Mouse (Mus musculus): ENCODE measurements around the gene Aste1. TPM values are rescaled to one million over a fixed set of nuclear protein-coding genes. Genes with fewer than 3 reads are reported as not detected.
A peak's percentile ranks its signal among the peaks of the same experiment; 100 is the strongest.

Aste1 gene
- polyA plus RNA-seq, 1 experiment from 2014 or later = 16.3 TPM

DNA sequence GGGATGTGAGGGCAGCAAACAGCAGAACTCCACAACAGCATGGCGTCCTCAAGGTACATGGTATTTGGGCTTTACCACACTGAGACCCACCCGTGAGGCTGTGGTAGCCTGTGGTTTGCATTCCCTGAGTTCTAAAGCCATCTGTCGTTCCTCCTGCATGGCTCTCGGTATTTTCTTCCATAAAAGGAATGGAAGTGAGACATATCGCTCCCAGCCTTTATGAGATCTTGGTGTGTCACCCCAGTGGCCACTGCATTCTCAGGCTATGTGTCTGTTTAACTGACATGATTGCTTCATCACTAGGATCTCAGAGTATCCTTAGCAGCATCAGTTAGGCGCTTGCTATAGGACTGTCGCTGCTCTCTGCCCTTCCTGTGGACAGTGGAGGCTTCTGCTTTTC, 18.8 kb upstream of the Aste1 start:
- WGBS = 77% methylated on average over 7 of the region's 7 CpGs
- no peak for ATAC-seq (ENCODE audit: insufficient number of reproducible peaks, low FRiP score, low TSS enrichment, low read depth)

GRCm38 (mm10) chr9:105376954-105377530, 18.1 kb upstream of the Aste1 start:
- H3K4me3 ChIP-seq (ENCODE audit: low read depth, low read length) = no peak overlapping the region
- WGBS = 77% methylated on average over 7 of the region's 7 CpGs
- H3K27ac ChIP-seq (replicated peaks; ENCODE audit: low read depth, low read length) = no peak overlapping the region
- no peaks in the 10 kb centered on the region for H3K27me3 ChIP-seq (ENCODE audit: control insufficient read depth, insufficient read depth, low read length)
- H3K4me1 ChIP-seq (ENCODE audit: control insufficient read depth, insufficient read depth, low read length) = no peaks in the 10 kb centered on the region
- no peak overlapping the region for H3K4me2 ChIP-seq (ENCODE audit: low read depth, severe bottlenecking)
- H3K9ac ChIP-seq (ENCODE audit: low read length) = no peak overlapping the region
- DNase-seq (ENCODE audit: low spot score) (no peak), ATAC-seq (ENCODE audit: insufficient number of reproducible peaks, low FRiP score, low TSS enrichment, low read depth) (no peak)
- H3K9me3 ChIP-seq (ENCODE audit: control insufficient read depth, low read length) = no peaks in the 10 kb centered on the region
- no peaks in the 10 kb centered on the region for H3K36me3 ChIP-seq (ENCODE audit: control insufficient read depth, insufficient read depth, low read length)

More for the DNA sequence above, 18.8 kb upstream of the Aste1 start:
- Histone ChIP-seq H3K27ac (replicated peaks; ENCODE audit: low read depth, low read length) (no peak overlapping the region), H3K27me3 (ENCODE audit: control insufficient read depth, insufficient read depth, low read length) (no peaks in the 10 kb centered on the region), H3K4me1 (ENCODE audit: control insufficient read depth, insufficient read depth, low read length) (no peaks in the 10 kb centered on the region), H3K9me3 (ENCODE audit: control insufficient read depth, low read length) (no peaks in the 10 kb centered on the region), H3K4me3 (ENCODE audit: low read depth, low read length) (no peak overlapping the region), H3K4me2 (ENCODE audit: low read depth, severe bottlenecking) (no peak overlapping the region), H3K36me3 (ENCODE audit: control insufficient read depth, insufficient read depth, low read length) (no peaks in the 10 kb centered on the region), H3K9ac (ENCODE audit: low read length) (no peak overlapping the region)
- no peak for DNase-seq (ENCODE audit: low spot score)

DNA sequence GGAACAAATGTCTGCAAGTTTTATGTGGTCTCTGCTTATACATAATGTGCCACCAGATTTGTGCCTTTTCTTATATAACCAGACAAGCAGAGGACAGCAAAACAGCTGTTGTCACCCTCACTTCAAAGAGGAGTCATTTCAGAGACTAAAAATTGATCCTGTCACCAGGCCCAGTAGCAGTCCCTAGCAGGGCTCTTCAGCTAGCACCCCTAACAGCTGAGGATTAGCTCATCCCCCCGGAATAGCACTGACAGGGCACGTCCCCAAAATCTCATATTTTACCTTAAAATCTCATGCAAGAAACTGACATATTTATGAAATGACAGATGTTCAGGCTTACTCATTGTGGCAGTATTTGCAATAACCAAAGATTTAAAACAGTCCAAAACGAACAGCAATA, 17.6 kb upstream of the Aste1 start:
- Histone ChIP-seq H3K4me1 (ENCODE audit: control insufficient read depth, insufficient read depth, low read length) (no peaks in the 10 kb centered on the region), H3K4me3 (ENCODE audit: low read depth, low read length) (no peak overlapping the region), H3K36me3 (ENCODE audit: control insufficient read depth, insufficient read depth, low read length) (no peaks in the 10 kb centered on the region), H3K9me3 (ENCODE audit: control insufficient read depth, low read length) (no peaks in the 10 kb centered on the region), H3K27me3 (ENCODE audit: control insufficient read depth, insufficient read depth, low read length) (no peaks in the 10 kb centered on the region), H3K9ac (ENCODE audit: low read length) (no peak overlapping the region), H3K27ac (replicated peaks; ENCODE audit: low read depth, low read length) (no peak overlapping the region), H3K4me2 (ENCODE audit: low read depth, severe bottlenecking) (no peak overlapping the region)
- ATAC-seq (ENCODE audit: insufficient number of reproducible peaks, low FRiP score, low TSS enrichment, low read depth) (no peak), DNase-seq (ENCODE audit: low spot score) (no peak)
- WGBS = 80% methylated on average over 3 of the region's 3 CpGs

DNA sequence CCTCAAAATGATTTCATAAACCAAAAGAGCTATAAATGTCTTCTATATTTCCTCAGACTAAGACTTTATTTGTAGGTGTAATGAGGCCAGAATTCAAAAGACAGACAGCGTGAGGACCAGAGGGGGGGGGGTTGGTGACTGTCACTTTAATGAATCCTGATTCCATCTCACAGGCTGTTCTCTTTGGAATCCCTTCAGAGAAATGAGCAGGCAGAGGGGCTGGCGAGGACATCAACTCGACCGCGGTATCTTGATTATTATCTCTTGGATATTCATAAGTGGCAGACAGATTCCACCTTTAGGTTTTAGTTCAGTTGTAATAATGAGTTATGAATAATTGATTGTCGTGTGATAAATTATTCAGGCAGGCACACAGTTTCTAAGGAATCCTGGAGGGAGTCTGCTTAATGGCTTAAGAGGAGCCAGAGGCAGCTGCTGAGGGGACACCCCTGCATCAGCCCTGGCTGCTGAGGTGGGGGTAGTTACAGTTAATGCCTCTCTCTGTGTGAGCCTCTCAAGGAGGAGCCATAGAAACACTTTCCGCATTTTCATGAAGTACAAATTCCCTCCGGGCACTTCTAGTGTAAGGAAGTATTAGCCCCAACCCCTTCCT, 15.6 kb upstream of the Aste1 start:
- no peak overlapping the region for H3K27ac ChIP-seq (replicated peaks; ENCODE audit: low read depth, low read length)
- no peaks in the 10 kb centered on the region for H3K36me3 ChIP-seq (ENCODE audit: control insufficient read depth, insufficient read depth, low read length)
- no peak overlapping the region for H3K4me3 ChIP-seq (ENCODE audit: low read depth, low read length)
- H3K4me1 ChIP-seq (ENCODE audit: control insufficient read depth, insufficient read depth, low read length) = no peaks in the 10 kb centered on the region
- no peaks in the 10 kb centered on the region for H3K9me3 ChIP-seq (ENCODE audit: control insufficient read depth, low read length)
- no peak for DNase-seq (ENCODE audit: low spot score)
- no peak overlapping the region for H3K9ac ChIP-seq (ENCODE audit: low read length)
- WGBS = 83% methylated on average over 8 of the region's 8 CpGs
- ATAC-seq (ENCODE audit: insufficient number of reproducible peaks, low FRiP score, low TSS enrichment, low read depth) = no peak
- H3K4me2 ChIP-seq (ENCODE audit: low read depth, severe bottlenecking) = no peak overlapping the region
- no peaks in the 10 kb centered on the region for H3K27me3 ChIP-seq (ENCODE audit: control insufficient read depth, insufficient read depth, low read length)

DNA sequence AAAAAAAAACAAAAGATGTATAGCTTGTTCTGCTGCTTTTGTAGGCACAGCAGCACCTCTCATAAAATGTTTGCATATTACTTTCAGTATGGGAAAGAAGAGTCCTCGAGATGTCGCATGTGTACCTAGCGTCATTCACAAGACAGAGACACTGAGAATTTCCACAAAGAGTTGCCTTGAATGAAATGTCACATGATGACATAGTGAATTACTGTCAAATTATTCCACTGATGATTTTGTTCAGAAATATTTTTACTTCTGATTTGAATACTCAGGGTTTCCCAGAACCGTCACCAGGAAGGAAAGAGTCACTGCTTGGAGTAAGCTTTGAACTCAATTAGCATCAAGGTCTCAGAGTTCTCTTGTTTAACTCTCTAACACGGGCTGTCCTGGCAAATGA, 7.8 kb upstream of the Aste1 start:
- no peak overlapping the region for H3K9ac ChIP-seq (ENCODE audit: low read length)
- no peak for DNase-seq (ENCODE audit: low spot score)
- ATAC-seq (ENCODE audit: insufficient number of reproducible peaks, low FRiP score, low TSS enrichment, low read depth) = no peak
- no peak overlapping the region for H3K4me3 ChIP-seq (ENCODE audit: low read depth, low read length)
- H3K27me3 ChIP-seq (ENCODE audit: control insufficient read depth, insufficient read depth, low read length) = no peaks in the 10 kb centered on the region
- no peaks in the 10 kb centered on the region for H3K4me1 ChIP-seq (ENCODE audit: control insufficient read depth, insufficient read depth, low read length)
- H3K36me3 ChIP-seq (ENCODE audit: control insufficient read depth, insufficient read depth, low read length) = no peaks in the 10 kb centered on the region
- WGBS = 76% methylated on average over 5 of the region's 5 CpGs
- no peaks in the 10 kb centered on the region for H3K9me3 ChIP-seq (ENCODE audit: control insufficient read depth, low read length)
- H3K4me2 ChIP-seq (ENCODE audit: low read depth, severe bottlenecking) = no peak overlapping the region
- H3K27ac ChIP-seq (replicated peaks; ENCODE audit: low read depth, low read length) = no peak overlapping the region

DNA sequence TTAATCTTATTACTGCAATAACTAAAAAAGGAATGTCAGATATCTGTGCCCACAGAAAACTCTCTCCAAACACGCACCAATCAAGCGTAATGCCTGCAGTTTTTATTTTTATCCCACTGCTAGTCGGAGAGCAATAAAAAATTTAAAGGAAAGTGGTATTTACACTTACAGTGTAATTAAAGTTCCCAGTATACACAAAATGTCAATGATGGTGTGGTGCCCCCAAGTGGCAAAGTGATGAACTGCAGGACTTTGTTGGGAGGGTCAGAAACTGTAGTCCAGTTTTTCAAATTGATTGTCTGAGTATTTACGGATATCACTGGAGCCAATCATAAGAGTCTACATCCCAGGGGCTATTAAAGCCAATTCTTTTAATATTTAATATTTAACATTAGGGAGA, 5.9 kb upstream of the Aste1 start:
- H3K4me3 ChIP-seq (ENCODE audit: low read depth, low read length) = no peak overlapping the region
- 20% methylated on average over 4 of the region's 4 CpGs for WGBS
- DNase-seq (ENCODE audit: low spot score) = peak; percentile 84
- no peaks in the 10 kb centered on the region for H3K4me1 ChIP-seq (ENCODE audit: control insufficient read depth, insufficient read depth, low read length)
- no peak overlapping the region for H3K27ac ChIP-seq (replicated peaks; ENCODE audit: low read depth, low read length)
- ATAC-seq (ENCODE audit: insufficient number of reproducible peaks, low FRiP score, low TSS enrichment, low read depth) = no peak
- no peaks in the 10 kb centered on the region for H3K36me3 ChIP-seq (ENCODE audit: control insufficient read depth, insufficient read depth, low read length)
- no peak overlapping the region for H3K9ac ChIP-seq (ENCODE audit: low read length)
- H3K27me3 ChIP-seq (ENCODE audit: control insufficient read depth, insufficient read depth, low read length) = no peaks in the 10 kb centered on the region
- H3K4me2 ChIP-seq (ENCODE audit: low read depth, severe bottlenecking) = no peak overlapping the region
- H3K9me3 ChIP-seq (ENCODE audit: control insufficient read depth, low read length) = no peaks in the 10 kb centered on the region

DNA sequence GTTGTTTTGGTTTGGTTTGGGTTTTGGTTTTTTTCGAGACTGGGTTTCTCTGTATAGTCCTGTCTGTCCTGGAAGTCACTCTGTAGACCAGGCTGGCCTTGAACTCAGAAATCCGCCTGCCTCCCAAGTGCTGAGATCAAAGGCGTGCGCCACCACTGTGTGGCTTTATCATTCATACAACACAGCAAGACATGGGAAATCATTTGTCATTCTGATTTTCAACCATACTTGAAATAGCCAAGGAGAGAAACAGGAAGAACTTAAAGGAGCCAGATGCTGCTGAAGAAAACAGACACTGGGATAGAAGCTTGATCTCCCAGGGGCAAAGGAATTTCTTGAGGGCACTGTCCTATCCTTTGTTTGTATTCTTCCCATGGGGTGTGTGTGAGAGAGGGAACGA, 4.6 kb upstream of the Aste1 start:
- 73% methylated on average over 4 of the region's 5 CpGs for WGBS
- 0 out of 2 replicates have a peak, but pooled peaks cover 4% of the 10 kb centered on the region for H3K4me1 ChIP-seq (ENCODE audit: control insufficient read depth, insufficient read depth, low read length)
- H3K27me3 ChIP-seq (ENCODE audit: control insufficient read depth, insufficient read depth, low read length) = 0 out of 2 replicates have a peak, but pooled peaks cover 2% of the 10 kb centered on the region
- no peak overlapping the region for H3K9ac ChIP-seq (ENCODE audit: low read length)
- no peaks in the 10 kb centered on the region for H3K36me3 ChIP-seq (ENCODE audit: control insufficient read depth, insufficient read depth, low read length)
- H3K4me3 ChIP-seq (ENCODE audit: low read depth, low read length) = no peak overlapping the region
- no peak for ATAC-seq (ENCODE audit: insufficient number of reproducible peaks, low FRiP score, low TSS enrichment, low read depth)
- H3K9me3 ChIP-seq (ENCODE audit: control insufficient read depth, low read length) = no peaks in the 10 kb centered on the region
- no peak overlapping the region for H3K4me2 ChIP-seq (ENCODE audit: low read depth, severe bottlenecking)
- no peak overlapping the region for H3K27ac ChIP-seq (replicated peaks; ENCODE audit: low read depth, low read length)
- DNase-seq (ENCODE audit: low spot score) = no peak

- no peak for DNase-seq (ENCODE audit: low spot score)
- H3K27me3 ChIP-seq (ENCODE audit: control insufficient read depth, insufficient read depth, low read length) = 0 out of 2 replicates have a peak, but pooled peaks cover 2% of the 10 kb centered on the region
- peak overlapping the region; percentile 51 for H3K4me2 ChIP-seq (ENCODE audit: low read depth, severe bottlenecking)
- H3K9ac ChIP-seq (ENCODE audit: low read length) = no peak overlapping the region
- 0 out of 2 replicates have a peak, but pooled peaks cover 4% of the 10 kb centered on the region for H3K4me1 ChIP-seq (ENCODE audit: control insufficient read depth, insufficient read depth, low read length)
- H3K36me3 ChIP-seq (ENCODE audit: control insufficient read depth, insufficient read depth, low read length) = peaks cover 3% of the 10 kb centered on the region; the same call in 1 of the 2 replicates
- WGBS = 14% methylated on average over 11 of the region's 11 CpGs
- peak overlapping the region; percentile 58 for H3K4me3 ChIP-seq (ENCODE audit: low read depth, low read length)
- no peaks in the 10 kb centered on the region for H3K9me3 ChIP-seq (ENCODE audit: control insufficient read depth, low read length)
- no peak overlapping the region for H3K27ac ChIP-seq (replicated peaks; ENCODE audit: low read depth, low read length)
- peak; percentile 51 for ATAC-seq (ENCODE audit: insufficient number of reproducible peaks, low FRiP score, low TSS enrichment, low read depth)
These were observed 472 bp upstream of the Aste1 start for GRCm38 (mm10) chr9:105394720-105395119.

Data from limb, embryonic 11.5 days (tissue).